Mouse (Mus musculus) liver, embryonic 14.5 days (tissue): ENCODE data around the gene Rbpjl. TPM values are rescaled to one million over a fixed set of nuclear protein-coding genes. Genes with fewer than 3 reads are reported as not detected.

Source experiments
- ATAC-seq: fragments of 200-750 bp; cut with Nextera tagmentation; 2 replicates; pipeline ENCODE4 v1.8.0; 2017; ENCODE audit warnings: moderate number of reproducible peaks, mild to moderate bottlenecking, moderate library complexity; ENCODE audit not compliant: insufficient read depth
- DNase-seq, 3 experiments: peaks; one replicate each; pipeline ENCODE4 v3.0.0-alpha.2; 2012 to 2013; ENCODE audit warnings: low read depth in 3 of 3, low spot score in 3 of 3
- H3K27ac ChIP-seq: fragments of 300-500 bp; sonication (generic); 2 replicates; pipeline ENCODE4 v1.5.1; 2014; ENCODE audit warnings: moderate library complexity, mild to moderate bottlenecking, control low read depth, inconsistent platforms
- H3K27me3 ChIP-seq: fragments of 300-500 bp; sonication (generic); 2 replicates; pipeline ENCODE4 v1.6.1; 2014; ENCODE audit warnings: mild to moderate bottlenecking, low read length, moderate library complexity; ENCODE audit not compliant: control insufficient read depth, insufficient read depth
- H3K36me3 ChIP-seq: fragments of 300-500 bp; sonication (generic); replicated peaks from 2 replicates; pipeline ENCODE4 v1.6.1; 2014; ENCODE audit warnings: low read depth; ENCODE audit not compliant: control insufficient read depth, insufficient read depth
- H3K4me1 ChIP-seq, 2 experiments: fragments of 200-500 bp in 1 of 2; fragments of 300-500 bp in 1 of 2; sonication (generic) in 1 of 2; replicated peaks; 2 replicates each; pipeline ENCODE4 v1.6.1; 2012 to 2014; ENCODE audit warnings: antibody characterized with exemption in 1 of 2, inconsistent platforms in 1 of 2, low read length in 1 of 2; ENCODE audit not compliant: control insufficient read depth in 2 of 2, insufficient read depth in 2 of 2
- H3K4me2 ChIP-seq: fragments of 300-500 bp; sonication (generic); 2 replicates; pipeline ENCODE4 v1.6.1; 2014; ENCODE audit warnings: low read depth, mild to moderate bottlenecking, control low read depth, moderate library complexity
- H3K4me3 ChIP-seq, 2 experiments: fragments of 200-500 bp in 1 of 2; fragments of 300-500 bp in 1 of 2; sonication (generic) in 1 of 2; 2 replicates each; pipeline ENCODE4 v1.5.1; 2012 to 2014; ENCODE audit warnings: low read depth in 2 of 2, low read length in 2 of 2, mild to moderate bottlenecking in 2 of 2, control low read depth in 1 of 2, inconsistent platforms in 1 of 2, moderate library complexity in 1 of 2; ENCODE audit not compliant: insufficient read depth in 1 of 2
- H3K9ac ChIP-seq: fragments of 300-500 bp; sonication (generic); replicated peaks from 2 replicates; pipeline ENCODE4 v1.6.1; 2014; ENCODE audit warnings: mild to moderate bottlenecking, control low read depth, moderate library complexity
- H3K9me3 ChIP-seq: fragments of 300-500 bp; sonication (generic); 2 replicates; pipeline ENCODE4 v1.6.1; 2016; ENCODE audit warnings: low read length, mixed read lengths; ENCODE audit not compliant: control insufficient read depth
- CTCF ChIP-seq: IDR thresholded peaks from 2 replicates; pipeline ENCODE4 v1.5.1; 2016; ENCODE audit warnings: antibody characterized with exemption, low read depth, control low read depth
- EP300 ChIP-seq: IDR thresholded peaks from 2 replicates; pipeline ENCODE4 v1.6.1; 2016; ENCODE audit warnings: antibody characterized with exemption, low read depth
- WGBS: fragments of 180-500 bp; shearing (Covaris S2); extraction: QIAGEN DNeasy Blood & Tissue Kit; methylation state at CpG from one replicate; pipeline ENCODE4 v1.1.7; 2014; ENCODE audit not compliant: insufficient replicate concordance; 5-methylcytosine and 5-hydroxymethylcytosine counted together
- polyA plus RNA-seq, 2 experiments: library from polyadenylated mRNA; depleted of rRNA in 1 of 2; stranded (reverse) in 1 of 2; unstranded in 1 of 2; fragments of >200 nt; fragmentation: Nextera tagmentation in 1 of 2; extraction: Ambion mirVana in 1 of 2; gene quantifications; 2 replicates each; pipeline versions ENCODE4 v1.2.1 to v1.2.3; 2012 to 2014

The Rbpjl gene
- 0.06 and 0.08 TPM in 2 replicates for polyA plus RNA-seq (2012; rRNA removed)
- 0.05 TPM in 1 of 2 replicates, not detected in the other for polyA plus RNA-seq (2014; fragmentation: Nextera tagmentation; extraction: Ambion mirVana)

DNA sequence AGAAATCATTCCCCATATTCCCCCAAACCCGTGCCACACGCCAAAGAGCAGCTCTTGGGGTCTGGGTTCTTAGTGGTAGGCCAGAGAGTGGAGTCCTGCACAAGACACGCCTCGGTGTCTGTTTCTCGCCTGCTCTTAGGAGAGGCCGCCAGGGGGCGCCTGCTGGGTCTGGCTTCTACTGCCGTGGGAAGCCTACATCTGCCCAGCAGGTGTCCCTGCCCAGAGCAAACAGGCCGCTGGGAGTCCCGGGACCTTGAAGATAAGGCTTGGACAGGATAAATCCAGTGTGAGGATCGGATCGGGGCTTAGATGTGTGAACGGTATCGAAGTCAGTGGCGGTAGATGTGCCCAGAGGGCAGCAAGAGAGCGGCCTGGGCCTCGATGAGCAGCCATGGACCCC lies at the start of gene Rbpjl:
Gene Rbpjl (plus strand): TSS at position 236 of the 400 bp plus-strand sequence.
- no peak for TF ChIP-seq EP300
- peak; percentile 88 for TF ChIP-seq CTCF
- H3K27ac ChIP-seq = no peak within 1 kb of the TSS
- peak; percentile 35; the same call in 1 of the 2 replicates for ATAC-seq
- no peaks in the 10 kb centered on the region for H3K36me3 ChIP-seq
- no peak within 1 kb of the TSS for H3K4me2 ChIP-seq
- no peak within 1 kb of the TSS for H3K9ac ChIP-seq
- no peaks in the 10 kb centered on the region for H3K9me3 ChIP-seq
- WGBS = 5% methylated on average over 17 of the region's 17 CpGs
- H3K27me3 ChIP-seq = peaks cover 72% of the 10 kb centered on the region
- DNase-seq = peak; percentile 27 to 31 (median 31)
- no peak within 1 kb of the TSS for H3K4me3 ChIP-seq
- H3K4me1 ChIP-seq = no peaks in the 10 kb centered on the region

DNA sequence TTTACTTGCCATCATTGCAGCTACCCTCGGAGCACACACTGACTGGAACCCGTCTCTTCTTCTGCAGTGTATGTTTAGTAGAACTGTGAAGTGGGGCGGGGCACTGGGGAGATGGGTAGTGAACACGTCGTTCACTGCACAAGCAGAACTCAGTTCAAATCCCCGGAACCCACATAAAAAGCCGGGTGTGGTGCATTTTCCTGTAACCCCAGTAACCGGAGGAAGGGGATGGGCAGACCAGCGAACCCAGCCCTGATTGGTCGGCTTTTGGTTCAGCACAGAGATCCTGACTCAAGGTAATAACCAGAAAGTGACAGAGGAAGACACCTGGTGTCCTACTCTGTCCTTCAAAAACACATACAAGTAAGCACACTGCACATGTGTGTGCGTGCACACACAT lies 49.6 kb upstream of the Rbpjl start:
- no peak for ATAC-seq
- WGBS = 63% methylated on average over 11 of the region's 11 CpGs
- no peak for DNase-seq

DNA sequence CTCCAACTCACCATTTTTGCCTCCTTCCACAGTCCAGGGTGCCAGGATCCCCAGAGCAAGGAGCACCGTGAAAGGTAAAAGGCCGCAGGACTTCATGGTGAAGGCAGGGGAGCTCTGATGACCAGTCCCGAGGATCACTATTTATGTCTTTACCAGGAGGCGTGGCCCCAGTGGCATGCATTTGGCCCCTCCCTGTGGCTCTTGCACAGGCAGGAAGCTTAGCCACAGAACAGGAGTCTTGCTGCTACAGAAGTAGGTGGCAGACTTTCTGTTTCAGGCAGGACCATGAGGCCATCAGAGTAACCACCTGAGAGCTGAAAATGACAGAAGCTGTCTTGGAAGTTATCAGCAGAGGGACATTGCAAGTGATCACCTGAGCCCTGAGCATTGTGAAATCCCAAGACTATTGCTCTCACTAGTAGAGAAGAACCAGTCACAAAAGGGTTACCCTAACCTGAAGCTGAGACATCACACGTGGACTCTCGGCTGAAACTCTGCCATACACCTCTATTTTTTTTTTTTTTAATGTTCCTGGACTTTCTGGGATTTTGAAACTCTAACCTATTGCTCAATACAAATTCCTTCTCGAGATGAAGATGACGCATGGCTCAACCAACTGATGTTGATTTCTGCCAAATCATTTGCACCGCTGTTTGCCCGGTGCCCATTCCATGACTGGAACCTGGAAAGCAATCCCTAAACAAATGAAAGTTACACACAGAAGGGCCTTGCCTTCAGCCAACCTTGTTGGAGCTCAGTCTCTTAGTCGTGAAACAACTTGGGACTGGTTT lies 46.6 kb upstream of the Rbpjl start:
- no peak for DNase-seq
- no peak overlapping the region for H3K9ac ChIP-seq
- no peak for TF ChIP-seq EP300
- no peak for TF ChIP-seq CTCF
- no peaks in the 10 kb centered on the region for H3K4me1 ChIP-seq
- H3K4me2 ChIP-seq = no peak overlapping the region
- no peaks in the 10 kb centered on the region for H3K36me3 ChIP-seq
- no peak overlapping the region for H3K27ac ChIP-seq
- no peak overlapping the region for H3K4me3 ChIP-seq
- no peaks in the 10 kb centered on the region for H3K9me3 ChIP-seq
- no peak for ATAC-seq
- H3K27me3 ChIP-seq = no peaks in the 10 kb centered on the region
- 52% methylated on average over 11 of the region's 11 CpGs for WGBS

More for the DNA sequence above, 49.6 kb upstream of the Rbpjl start:
- H3K4me3 ChIP-seq = no peak overlapping the region
- no peaks in the 10 kb centered on the region for H3K27me3 ChIP-seq
- H3K9me3 ChIP-seq = no peaks in the 10 kb centered on the region
- H3K36me3 ChIP-seq = no peaks in the 10 kb centered on the region
- H3K4me2 ChIP-seq = no peak overlapping the region
- H3K27ac ChIP-seq = no peak overlapping the region
- H3K4me1 ChIP-seq = no peaks in the 10 kb centered on the region
- no peak overlapping the region for H3K9ac ChIP-seq
- TF ChIP-seq EP300 (no peak), CTCF (no peak)

DNA sequence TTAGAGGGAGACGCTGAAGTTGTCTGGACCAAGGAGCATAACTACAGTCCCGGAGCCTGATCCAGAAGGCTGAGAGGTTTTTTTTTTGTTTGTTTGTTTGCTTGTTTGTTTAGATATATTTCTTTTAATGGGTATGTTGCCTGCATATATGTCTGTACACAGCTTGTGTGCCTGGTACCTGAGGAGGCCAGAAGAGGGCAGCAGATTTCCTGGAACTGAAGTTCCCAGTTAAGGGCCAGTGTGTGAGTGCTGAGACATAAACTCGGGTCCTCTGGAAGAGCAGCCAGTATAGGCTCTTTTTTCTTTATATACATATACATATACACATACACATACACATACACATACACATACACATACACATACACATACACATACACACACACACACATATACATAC lies 44.6 kb upstream of the Rbpjl start:
- DNase-seq = no peak
- 66% methylated on average over 3 of the region's 3 CpGs for WGBS
- Histone ChIP-seq H3K27ac (no peak overlapping the region), H3K9me3 (no peaks in the 10 kb centered on the region), H3K36me3 (no peaks in the 10 kb centered on the region), H3K4me3 (no peak overlapping the region), H3K27me3 (no peaks in the 10 kb centered on the region), H3K9ac (no peak overlapping the region), H3K4me2 (no peak overlapping the region), H3K4me1 (no peaks in the 10 kb centered on the region)
- no peak for ATAC-seq
- TF ChIP-seq CTCF (peak; percentile 37; the same call in 1 of the 2 replicates), EP300 (no peak)

DNA sequence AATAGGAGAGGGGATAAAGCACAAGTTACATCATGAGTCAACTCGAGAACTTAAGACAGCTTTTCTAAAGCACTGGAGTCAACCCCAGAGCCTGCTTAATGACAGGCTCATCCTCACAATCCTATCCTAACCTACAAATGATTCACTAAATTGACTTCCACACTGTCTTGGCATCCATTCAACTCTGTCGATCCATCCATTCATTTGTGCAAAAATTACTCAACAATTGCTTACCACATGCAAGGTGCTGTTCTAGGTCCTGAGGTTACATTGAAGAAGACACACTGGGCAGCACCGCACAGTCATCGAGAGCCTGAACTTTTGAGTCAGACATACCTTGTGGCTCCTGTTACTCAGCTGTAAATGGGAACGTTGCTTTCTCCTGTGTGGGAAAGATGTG lies 43.9 kb upstream of the Rbpjl start:
- TF ChIP-seq EP300 = no peak
- TF ChIP-seq CTCF = no peak
- DNase-seq = no peak
- H3K4me2 ChIP-seq = no peak overlapping the region
- H3K9me3 ChIP-seq = no peaks in the 10 kb centered on the region
- no peaks in the 10 kb centered on the region for H3K27me3 ChIP-seq
- 62% methylated on average over 5 of the region's 5 CpGs for WGBS
- H3K4me3 ChIP-seq = no peak overlapping the region
- no peak overlapping the region for H3K27ac ChIP-seq
- H3K4me1 ChIP-seq = no peaks in the 10 kb centered on the region
- no peak for ATAC-seq
- no peak overlapping the region for H3K9ac ChIP-seq
- no peaks in the 10 kb centered on the region for H3K36me3 ChIP-seq
